Mouse (Mus musculus) cerebellum, adult 2 months (tissue): ENCODE results near the gene Gmip. TPM values are rescaled to one million over a fixed set of nuclear protein-coding genes. Genes with fewer than 3 reads are reported as not detected.

ENCODE experiments used
- DNase-seq, 2 experiments: peaks; one replicate each; pipeline ENCODE4 v3.0.0; 2021
- H3K27ac ChIP-seq: fragments of 200-500 bp; 2 replicates; pipeline ENCODE4 v1.5.1; 2012; ENCODE audit warnings: low read length, control low read depth, inconsistent platforms; ENCODE audit not compliant: insufficient read depth
- H3K27me3 ChIP-seq: fragments of 200-500 bp; 2 replicates; pipeline ENCODE4 v1.6.1; 2012; ENCODE audit warnings: inconsistent platforms, mild to moderate bottlenecking, low read length, moderate library complexity; ENCODE audit not compliant: control insufficient read depth, insufficient read depth
- H3K4me1 ChIP-seq: fragments of 200-500 bp; 2 replicates; pipeline ENCODE4 v1.6.1; 2011; ENCODE audit warnings: low read length; ENCODE audit not compliant: control insufficient read depth, insufficient read depth
- H3K4me3 ChIP-seq: fragments of 200-500 bp; replicated peaks from 2 replicates; pipeline ENCODE3; 2011; ENCODE audit warnings: mild to moderate bottlenecking, low read depth, low read length, control low read depth; ENCODE audit not compliant: insufficient read depth
- CTCF ChIP-seq: fragments of 200-500 bp; IDR thresholded peaks from 2 replicates; pipeline ENCODE4 v1.5.1; 2011; ENCODE audit warnings: low read depth, mild to moderate bottlenecking, control low read depth, low read length, moderate library complexity, borderline replicate concordance; ENCODE audit not compliant: insufficient read depth
- POLR2A ChIP-seq: fragments of 200-500 bp; IDR thresholded peaks from 2 replicates; pipeline ENCODE4 v1.6.1; 2011; ENCODE audit warnings: low read length, control low read depth, borderline replicate concordance; ENCODE audit not compliant: insufficient read depth
- WGBS: fragments of 180-500 bp; shearing (Covaris S2); methylation state at CpG from one replicate; pipeline ENCODE4 v1.1.7; 2018; 5-methylcytosine and 5-hydroxymethylcytosine counted together
- polyA plus RNA-seq: library from polyadenylated mRNA; depleted of rRNA; stranded (reverse); fragments of >200 nt; gene quantifications from 2 replicates; pipeline ENCODE4 v1.2.3, GENCODE M21; 2012

Gmip gene
- polyA plus RNA-seq, 1 experiment: 8.2 TPM

DNA sequence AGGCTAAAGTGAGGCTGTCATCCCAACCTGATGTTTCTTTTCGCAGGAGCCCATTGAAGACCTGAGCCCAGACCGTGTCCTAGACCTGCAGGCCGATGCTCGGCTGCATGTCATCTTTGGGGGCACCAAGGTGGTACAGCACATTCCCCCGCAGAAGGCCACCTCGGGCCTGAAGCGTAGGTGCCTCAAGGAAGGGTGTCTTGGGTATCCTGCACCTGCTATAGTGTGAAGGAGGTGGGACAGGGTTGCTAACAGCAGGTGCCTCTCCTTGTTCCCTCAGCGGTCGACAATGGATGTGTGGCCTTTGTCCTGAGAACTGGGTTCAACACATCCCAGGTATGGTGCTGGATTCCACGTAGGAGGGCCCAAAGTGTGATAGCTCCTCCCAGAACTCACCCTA is 10.8 kb upstream of the Gmip start:
- Histone ChIP-seq H3K27ac (no peak overlapping the region), H3K4me1 (no peaks in the 10 kb centered on the region), H3K4me3 (no peak overlapping the region), H3K27me3 (no peaks in the 10 kb centered on the region)
- TF ChIP-seq POLR2A: no peak
- no peak for TF ChIP-seq CTCF
- peak in 1 of 2 experiments; percentile 7 for DNase-seq
- WGBS: 94% methylated on average over 10 of the region's 10 CpGs

DNA sequence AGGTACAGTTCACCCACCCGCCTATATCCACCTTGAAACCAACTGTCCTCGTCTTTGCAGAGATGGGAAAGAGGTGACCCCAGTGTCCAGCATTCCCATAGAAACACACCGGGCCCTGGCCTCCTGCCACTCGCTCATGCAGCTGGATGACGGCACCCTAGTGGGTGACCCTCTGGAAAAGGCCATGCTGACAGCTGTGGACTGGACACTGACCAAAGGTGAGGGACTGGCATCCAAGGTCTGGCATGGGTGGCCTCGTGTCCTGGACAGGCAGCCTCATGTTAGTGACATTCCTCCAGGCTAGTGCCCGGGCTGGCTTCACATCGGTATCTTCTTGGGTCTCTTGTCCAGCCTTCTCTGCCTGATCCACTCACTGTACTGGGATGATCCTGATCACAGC is 9.2 kb upstream of the Gmip start:
- WGBS: 69% methylated on average over 8 of the region's 8 CpGs
- DNase-seq: no peak
- TF ChIP-seq POLR2A (no peak), CTCF (no peak)
- Histone ChIP-seq H3K4me1 (no peaks in the 10 kb centered on the region), H3K4me3 (no peak overlapping the region), H3K27ac (no peak overlapping the region), H3K27me3 (no peaks in the 10 kb centered on the region)

DNA sequence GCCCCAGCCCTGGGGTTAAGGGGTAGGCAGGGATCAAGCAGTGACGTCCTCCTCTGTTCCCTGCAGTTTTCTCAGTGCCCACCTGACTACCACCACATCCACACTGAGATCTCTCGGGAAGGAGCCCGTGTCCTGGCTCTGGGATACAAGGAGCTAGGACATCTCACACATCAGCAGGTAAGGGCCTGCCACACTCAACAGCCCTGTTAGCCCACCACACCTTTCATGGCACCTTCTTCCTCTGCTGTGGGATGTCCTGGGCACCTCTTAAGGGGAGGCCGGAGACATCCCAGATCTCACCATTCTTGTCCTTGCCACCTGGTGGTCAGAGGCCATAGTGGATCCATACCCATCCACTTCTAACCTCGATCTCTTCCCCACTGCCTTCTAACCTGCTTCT is 8.5 kb upstream of the Gmip start:
- WGBS: 90% methylated on average over 5 of the region's 5 CpGs
- H3K4me3 ChIP-seq: no peak overlapping the region
- H3K4me1 ChIP-seq: no peaks in the 10 kb centered on the region
- DNase-seq: no peak
- H3K27me3 ChIP-seq: no peaks in the 10 kb centered on the region
- no peak overlapping the region for H3K27ac ChIP-seq
- TF ChIP-seq CTCF (no peak), POLR2A (no peak)

DNA sequence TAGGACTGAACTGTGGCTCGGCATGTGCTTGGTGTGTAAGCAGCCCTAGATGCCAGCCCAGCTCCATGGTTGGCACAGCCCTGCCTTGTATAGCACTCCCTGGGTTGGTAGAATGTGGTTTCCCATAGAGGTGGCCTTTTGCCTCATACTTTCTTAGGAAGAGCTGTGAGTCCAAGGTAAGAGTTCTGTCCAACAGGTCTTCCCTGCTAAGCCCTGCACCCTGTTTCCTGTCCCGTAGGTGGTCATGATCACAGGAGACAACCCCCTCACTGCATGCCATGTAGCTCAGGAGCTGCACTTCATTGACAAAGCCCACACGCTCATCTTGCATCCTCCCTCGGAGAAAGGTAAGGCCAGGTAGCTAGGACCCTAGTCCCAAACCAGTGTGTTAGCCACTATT is 6.7 kb upstream of the Gmip start:
- DNase-seq: peak in 1 of 2 experiments; percentile 4
- Histone ChIP-seq H3K4me1 (no peaks in the 10 kb centered on the region), H3K4me3 (no peak overlapping the region), H3K27me3 (no peaks in the 10 kb centered on the region), H3K27ac (no peak overlapping the region)
- no peak for TF ChIP-seq CTCF
- TF ChIP-seq POLR2A: no peak
- 95% methylated on average over 4 of the region's 4 CpGs for WGBS

DNA sequence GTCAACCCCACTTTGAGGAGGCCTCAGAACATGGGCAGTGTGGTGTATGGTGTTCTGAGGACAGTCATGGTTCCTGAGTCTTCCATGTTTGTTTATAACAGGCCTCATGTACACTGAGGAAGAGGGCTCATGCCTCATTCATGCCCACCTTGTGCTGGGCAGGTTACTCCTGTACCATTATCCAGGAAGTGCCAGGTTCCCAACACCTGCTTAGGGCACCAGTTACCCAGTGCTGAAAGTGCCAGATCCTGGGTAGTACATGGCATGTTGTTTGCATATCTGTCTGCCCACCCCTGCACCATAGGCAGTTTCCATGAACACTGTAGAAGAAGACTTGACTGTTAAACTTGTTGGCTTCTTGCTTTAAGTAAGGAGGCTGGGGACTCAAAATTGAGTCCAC is 6.3 kb upstream of the Gmip start:
- Histone ChIP-seq H3K27me3 (no peaks in the 10 kb centered on the region), H3K4me3 (no peak overlapping the region), H3K4me1 (no peaks in the 10 kb centered on the region), H3K27ac (no peak overlapping the region)
- no peak for DNase-seq
- TF ChIP-seq CTCF: no peak
- no peak for TF ChIP-seq POLR2A

DNA sequence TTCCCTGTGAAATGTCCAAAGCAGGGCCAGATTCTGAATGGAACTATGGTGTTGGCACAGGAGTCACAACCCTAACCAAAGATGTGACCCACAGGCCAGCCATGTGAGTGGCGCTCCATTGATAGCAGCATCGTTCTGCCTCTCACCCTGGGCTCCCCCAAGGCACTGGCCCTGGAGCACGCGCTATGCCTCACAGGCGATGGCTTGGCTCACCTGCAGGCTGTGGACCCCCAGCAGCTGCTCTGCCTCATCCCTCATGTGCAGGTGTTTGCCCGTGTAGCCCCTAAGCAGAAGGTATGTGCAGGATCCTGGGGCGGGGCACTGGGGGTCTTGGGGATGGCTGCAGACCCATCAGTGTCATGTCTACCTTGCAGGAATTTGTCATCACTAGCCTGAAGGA is 5.1 kb upstream of the Gmip start:
- TF ChIP-seq POLR2A: no peak
- TF ChIP-seq CTCF: no peak
- DNase-seq: no peak
- no peak overlapping the region for H3K27ac ChIP-seq
- 93% methylated on average over 7 of the region's 7 CpGs for WGBS
- H3K4me1 ChIP-seq: no peaks in the 10 kb centered on the region
- H3K27me3 ChIP-seq: no peaks in the 10 kb centered on the region
- no peak overlapping the region for H3K4me3 ChIP-seq

DNA sequence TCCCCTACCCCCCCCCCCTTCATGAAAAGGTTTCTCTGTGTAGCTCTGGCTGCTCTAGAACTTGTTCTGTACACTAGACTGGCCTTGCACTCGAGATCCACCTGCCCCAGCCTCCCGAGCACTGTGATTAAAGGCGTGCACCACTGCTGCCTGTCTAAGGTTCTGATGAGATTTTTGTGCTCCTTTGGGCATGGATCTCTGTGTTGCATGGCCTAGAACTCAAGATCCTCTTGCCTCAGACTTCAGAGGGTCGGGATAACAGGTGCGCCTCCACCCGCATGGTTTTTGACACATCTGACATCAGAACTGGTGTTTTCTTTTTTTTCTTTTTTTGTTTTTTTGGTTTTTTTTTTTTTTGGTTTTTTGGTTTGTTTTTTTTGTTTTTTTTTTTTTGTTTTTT is 3.9 kb upstream of the Gmip start:
- no peaks in the 10 kb centered on the region for H3K27me3 ChIP-seq
- TF ChIP-seq CTCF (no peak), POLR2A (no peak)
- no peak overlapping the region for H3K27ac ChIP-seq
- 0 out of 2 replicates have a peak, but pooled peaks cover 3% of the 10 kb centered on the region for H3K4me1 ChIP-seq
- no peak for DNase-seq
- WGBS: 91% methylated on average over 6 of the region's 6 CpGs
- H3K4me3 ChIP-seq: no peak overlapping the region

DNA sequence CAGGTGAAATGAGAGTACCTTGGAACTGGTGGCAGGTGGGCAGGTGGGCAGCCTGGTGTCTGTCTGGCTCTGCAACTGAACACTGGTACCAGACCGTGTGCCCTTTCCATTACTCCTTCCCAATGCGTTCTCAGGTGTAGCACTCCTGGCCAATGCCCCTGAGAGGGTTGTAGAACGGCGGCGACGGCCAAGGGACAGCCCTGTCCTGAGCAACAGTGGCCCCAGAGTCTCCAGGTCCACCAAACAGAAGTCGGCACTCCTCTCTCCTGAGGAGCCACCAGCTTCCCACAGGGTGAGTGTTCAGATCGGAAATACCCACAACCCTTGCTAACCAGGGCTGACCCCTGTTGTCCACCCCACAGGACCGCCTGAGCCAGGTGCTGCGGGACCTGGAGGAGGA is 3.4 kb upstream of the Gmip start:
- Histone ChIP-seq H3K27me3 (no peaks in the 10 kb centered on the region), H3K4me1 (0 out of 2 replicates have a peak, but pooled peaks cover 3% of the 10 kb centered on the region), H3K4me3 (no peak overlapping the region), H3K27ac (no peak overlapping the region)
- TF ChIP-seq POLR2A: no peak
- TF ChIP-seq CTCF: no peak
- no peak for DNase-seq
- WGBS: 94% methylated on average over 10 of the region's 10 CpGs
